Mouse (Mus musculus) layer of hippocampus, adult 9-10 months (tissue): ENCODE measurements at regions not wholly inside any gene's neighbourhood (a gene's known extent, or its start where the extent isn't known, plus 50 kb on each side); places are given as distances from the start of the nearest gene placed in this dataset.

ENCODE experiments used
- DNase-seq: peaks from one replicate; pipeline ENCODE4 v3.0.0; 2022; ENCODE audit warnings: low spot score

DNA sequence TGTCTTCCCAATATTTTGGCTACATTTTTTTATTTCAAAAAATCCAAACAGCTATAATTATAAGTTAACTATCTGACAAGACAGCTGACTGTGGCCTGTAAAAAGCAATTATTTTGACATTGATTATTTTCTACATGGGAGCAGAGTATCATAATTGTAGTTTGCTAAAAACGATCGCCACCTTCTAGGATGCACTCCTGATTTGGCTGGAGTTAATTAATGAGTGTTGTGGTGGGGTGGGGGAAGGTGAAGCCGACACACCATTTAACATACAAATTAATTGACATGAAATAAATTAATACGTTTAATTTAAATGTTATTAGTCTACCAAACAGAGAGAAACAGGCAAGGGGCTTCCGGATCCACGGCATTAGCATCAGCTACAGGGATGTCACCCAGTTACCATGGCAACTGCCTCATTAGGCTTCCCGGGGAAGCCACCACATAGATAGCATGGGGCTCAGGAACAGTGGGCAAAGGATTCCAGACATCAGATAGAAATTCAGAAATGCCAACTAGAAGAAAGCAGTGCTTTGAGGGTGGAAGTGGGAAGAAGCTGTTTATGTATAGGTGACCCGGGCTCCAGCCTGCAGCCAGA, 255.9 kb downstream of the Prdm2 start:
- DNase-seq: no peak

GRCm38 (mm10) chr4:142956376-142956775, 256.4 kb downstream of the Prdm2 start:
- DNase-seq: no peak

DNA sequence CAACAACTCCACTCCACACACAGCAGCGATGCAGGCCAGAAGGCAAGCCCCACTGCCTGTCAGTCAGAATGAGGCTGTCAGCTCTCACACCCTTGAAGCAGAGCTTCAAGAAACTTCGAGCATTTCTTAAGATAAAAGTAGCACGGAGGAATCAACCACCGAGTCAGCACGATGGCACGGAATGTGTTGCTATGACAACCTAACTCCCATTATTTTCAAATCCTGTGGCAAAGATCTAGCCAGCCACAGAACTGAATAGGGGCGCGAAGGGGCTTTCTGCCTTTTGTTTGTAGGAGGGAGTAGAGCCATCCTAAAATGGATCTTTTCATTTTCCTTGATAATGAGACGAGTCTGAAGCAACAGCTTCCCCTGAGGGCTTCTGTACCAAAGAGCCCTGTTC, 259.1 kb downstream of the Prdm2 start:
- DNase-seq: no peak

DNA sequence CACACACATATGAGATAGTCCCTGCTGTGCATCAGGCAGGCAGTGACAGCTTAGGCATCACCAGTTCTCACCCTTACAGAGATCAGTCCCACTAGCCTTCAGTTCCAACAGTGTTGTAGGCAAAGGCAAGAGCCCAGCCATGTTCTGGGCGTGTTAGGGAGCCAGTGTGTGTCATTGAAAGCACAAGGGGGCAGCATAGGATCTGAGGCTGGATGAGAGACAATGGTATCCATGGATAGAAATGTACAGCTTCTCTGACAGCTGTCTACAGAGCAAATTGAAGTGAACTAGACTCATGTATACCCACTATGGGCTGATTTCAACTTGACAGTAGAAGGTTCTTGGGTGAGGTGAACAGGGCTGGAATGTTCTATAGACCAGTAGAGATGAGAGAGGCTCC, 259.9 kb downstream of the Prdm2 start:
- no peak for DNase-seq

- no peak for DNase-seq
These were observed 265.1 kb downstream of the Prdm2 start for GRCm38 (mm10) chr4:142947673-142948072.

GRCm38 (mm10) chr4:142933627-142934026, 279.2 kb downstream of the Prdm2 start:
- no peak for DNase-seq

DNA sequence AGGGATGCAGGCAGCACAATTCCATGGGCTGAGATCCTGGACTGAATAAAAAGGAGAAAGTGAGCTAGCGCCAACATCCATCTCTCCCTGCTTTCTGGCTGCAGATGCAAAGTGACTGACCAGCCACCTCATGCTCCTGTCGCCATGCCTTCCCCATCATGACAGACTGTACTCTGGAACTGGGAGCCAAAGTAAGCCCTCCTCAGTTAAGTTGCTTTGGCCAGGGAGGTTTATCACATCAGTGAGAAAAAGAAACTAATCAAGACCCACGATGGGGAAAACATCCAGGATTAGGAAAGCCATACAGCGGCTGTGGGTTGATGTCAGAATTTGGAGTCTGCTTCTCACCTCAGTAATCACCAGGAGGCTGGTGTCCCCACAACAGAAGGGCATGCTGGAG, 283.6 kb downstream of the Prdm2 start:
- DNase-seq: no peak

DNA sequence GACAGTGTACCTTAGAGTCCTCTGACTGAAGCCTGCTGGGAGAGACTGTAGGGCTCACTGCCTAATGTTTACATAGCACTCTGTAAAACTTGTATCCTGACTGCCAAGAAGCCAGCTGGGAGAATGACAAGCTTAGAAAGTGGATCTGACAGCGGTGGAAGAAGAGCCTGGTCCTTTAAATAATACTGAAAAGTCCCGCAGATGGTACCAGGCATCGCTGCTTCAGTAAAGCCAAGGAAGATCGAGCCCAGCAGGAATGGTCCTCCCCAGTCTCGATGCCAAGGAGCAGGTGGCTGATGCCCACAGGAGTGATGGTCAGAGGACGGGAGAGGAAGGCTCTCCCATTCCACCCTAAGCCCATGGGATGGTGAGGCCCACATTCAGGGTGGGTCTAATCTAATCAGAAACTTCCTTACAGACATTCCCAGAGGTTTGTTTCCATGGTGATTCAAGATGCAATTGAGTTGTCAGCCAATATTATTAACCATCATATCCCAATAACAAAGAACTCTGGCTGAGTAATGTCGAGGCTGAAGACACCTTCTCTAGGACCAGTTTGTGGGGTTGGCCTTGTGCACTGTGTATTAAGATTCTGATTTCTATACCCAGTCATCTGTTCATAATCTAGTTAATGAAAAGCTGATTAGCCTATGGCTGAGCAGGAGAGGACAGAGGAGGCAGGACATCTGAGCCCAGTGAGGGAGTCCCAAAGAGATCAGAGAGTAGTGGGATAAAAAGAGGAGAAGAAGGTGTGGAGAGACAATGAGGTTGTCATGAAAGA, 285.3 kb downstream of the Prdm2 start:
- DNase-seq: no peak

DNA sequence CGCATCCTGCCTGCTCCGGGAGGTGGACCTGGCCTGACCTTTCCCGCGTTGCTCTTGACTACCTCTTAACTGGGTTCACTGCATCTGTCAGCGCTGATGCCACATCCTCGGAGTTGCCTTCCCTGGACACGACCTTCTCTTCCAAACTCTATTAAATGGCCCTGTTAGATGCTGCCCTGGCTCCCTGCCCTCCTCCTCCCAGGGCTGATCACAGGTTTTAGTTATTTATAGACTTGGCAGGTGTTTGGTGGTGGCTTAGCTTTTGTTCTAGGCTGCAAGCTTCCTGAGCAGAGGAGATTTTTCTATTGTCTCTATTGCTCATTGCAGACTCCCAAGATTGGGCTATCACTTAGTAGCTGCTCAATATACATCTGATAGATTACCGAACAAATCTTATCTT, 287.7 kb downstream of the Prdm2 start:
- DNase-seq: no peak

GRCm38 (mm10) chr4:142909355-142909947, 303.3 kb downstream of the Prdm2 start:
- DNase-seq: no peak

DNA sequence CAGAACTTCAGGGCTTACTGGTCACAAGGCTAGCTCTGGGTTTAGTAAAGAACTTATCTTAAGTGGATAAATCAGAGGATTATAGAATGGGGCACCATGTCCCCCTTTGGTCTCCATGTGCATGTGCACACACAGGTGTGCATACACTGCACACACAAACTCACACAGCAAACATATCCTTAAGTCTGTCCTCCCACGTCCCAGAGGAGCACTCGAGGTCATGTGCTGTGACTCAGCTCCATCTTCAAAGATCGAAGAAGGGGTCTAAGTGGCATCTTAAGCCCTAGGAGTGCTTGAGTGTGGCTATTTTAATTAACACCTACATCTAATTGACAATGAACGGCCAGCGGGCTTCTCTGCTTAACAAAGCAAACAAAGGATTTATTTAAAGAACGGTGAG, 304.0 kb downstream of the Prdm2 start:
- no peak for DNase-seq

GRCm38 (mm10) chr4:142903356-142904032, 309.3 kb downstream of the Prdm2 start:
- DNase-seq: no peak

- no peak for DNase-seq
These were observed 312.0 kb downstream of the Prdm2 start for GRCm38 (mm10) chr4:142900792-142901191.

GRCm38 (mm10) chr4:142898994-142899393, 313.8 kb downstream of the Prdm2 start:
- no peak for DNase-seq

- no peak for DNase-seq
These were observed 322.1 kb downstream of the Prdm2 start for GRCm38 (mm10) chr4:142890711-142891110.

DNA sequence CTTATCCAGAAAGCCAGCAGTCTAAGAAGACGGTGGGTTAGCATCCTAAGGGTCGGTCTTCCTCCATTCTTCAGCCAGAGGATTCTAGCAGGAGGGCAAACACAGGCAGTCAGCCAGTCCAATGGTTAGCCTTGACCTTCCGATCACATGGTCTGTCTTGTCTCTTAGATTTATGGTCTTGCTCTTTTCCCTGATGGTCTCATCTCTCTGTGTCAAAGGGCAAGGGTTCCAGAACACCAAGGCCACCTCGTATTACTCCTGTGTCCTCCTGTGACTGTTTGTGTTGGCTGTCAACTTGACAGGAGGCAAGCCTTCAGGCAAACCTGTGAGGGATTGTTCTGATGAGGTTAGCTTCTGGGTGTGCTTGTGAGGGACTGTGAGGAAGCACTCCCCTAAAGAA, 323.9 kb downstream of the Prdm2 start:
- DNase-seq: no peak

DNA sequence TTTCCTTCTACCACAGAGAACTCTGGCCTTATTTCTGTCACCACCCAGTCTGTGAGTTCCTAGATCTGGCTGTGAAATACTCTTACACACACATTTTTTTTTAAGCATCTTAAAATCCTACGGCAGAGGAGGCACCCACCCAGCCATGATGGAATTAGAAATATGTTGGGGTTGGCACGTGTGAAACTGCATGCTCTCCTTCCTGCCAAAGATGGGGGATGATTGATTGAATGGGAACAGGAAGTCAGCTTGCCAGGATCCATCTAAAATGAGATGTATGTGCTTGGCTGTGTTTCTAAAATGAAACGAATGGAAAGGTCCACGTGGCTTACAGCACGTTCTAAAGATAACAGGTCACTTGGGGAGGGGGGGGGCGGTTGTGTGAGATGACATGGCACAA, 324.9 kb downstream of the Prdm2 start:
- no peak for DNase-seq

DNA sequence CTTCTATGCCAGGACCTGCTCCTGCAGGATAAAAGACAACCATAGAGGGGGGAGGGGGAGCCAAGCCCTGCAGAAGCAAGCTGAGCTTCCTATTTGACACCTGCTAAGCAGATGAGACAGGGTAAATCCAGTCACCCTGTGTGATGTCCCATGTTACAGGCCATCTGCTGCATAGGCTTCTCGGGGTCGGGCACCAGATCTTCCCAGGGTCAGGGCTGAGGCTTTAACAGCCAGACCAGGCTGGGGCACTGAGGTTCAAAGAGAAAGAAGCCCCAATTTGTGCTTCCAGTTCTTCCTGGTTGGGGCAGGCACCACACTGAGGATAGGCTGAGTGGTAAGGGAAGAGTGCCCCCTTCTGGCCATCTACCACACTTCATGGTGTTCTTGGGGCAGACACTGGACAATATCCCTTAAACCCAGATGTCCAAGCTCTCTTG, 332.5 kb downstream of the Prdm2 start:
- peak; percentile 45 for DNase-seq

DNA sequence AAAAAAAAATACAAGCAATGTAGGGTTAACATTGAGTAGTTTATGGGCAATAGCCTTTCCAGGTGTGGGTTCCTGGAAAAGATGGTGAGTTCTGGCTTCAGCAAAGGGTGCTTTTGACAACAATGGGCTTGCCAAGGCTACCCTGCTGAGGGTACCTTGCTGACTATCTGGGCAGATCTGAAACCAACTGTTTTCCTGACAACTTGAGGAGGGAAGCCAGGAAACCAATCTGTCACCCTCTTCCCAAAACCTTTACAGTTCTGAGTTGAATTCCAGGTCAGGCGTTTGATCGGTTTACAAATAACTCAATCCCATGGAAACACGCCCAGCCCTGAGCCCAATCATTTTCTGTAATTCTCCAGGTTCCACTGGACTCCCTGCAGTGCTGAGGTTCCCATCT, 336.6 kb downstream of the Prdm2 start:
- DNase-seq: no peak

GRCm38 (mm10) chr4:142875105-142875504, 337.7 kb downstream of the Prdm2 start:
- no peak for DNase-seq

GRCm38 (mm10) chr4:142866341-142866740, 346.5 kb downstream of the Prdm2 start:
- DNase-seq: no peak

- no peak for DNase-seq
These were observed 347.2 kb downstream of the Prdm2 start for GRCm38 (mm10) chr4:142865593-142865992.

- DNase-seq: no peak
These were observed 348.9 kb downstream of the Prdm2 start for GRCm38 (mm10) chr4:142863939-142864338.
